Mouse (Mus musculus) neural tube, embryonic 12.5 days (tissue): ENCODE measurements around the gene Igsf21. TPM values are rescaled to one million over a fixed set of nuclear protein-coding genes. Genes with fewer than 3 reads are reported as not detected.

Source experiments
- ATAC-seq: fragments of 200-750 bp; cut with Nextera tagmentation; 2 replicates; pipeline ENCODE4 v1.8.0; 2017; ENCODE audit warnings: low read depth, mild to moderate bottlenecking, moderate TSS enrichment, moderate library complexity; ENCODE audit not compliant: low FRiP score
- H3K27ac ChIP-seq: fragments of 300-500 bp; sonication (generic); 2 replicates; pipeline ENCODE4 v1.5.1; 2016
- H3K27me3 ChIP-seq: fragments of 300-500 bp; sonication (generic); replicated peaks from 2 replicates; pipeline ENCODE4 v1.6.1; 2016; ENCODE audit warnings: mild to moderate bottlenecking
- H3K36me3 ChIP-seq: fragments of 300-500 bp; sonication (generic); 2 replicates; pipeline ENCODE4 v1.6.1; 2016; ENCODE audit warnings: mild to moderate bottlenecking
- H3K4me1 ChIP-seq: fragments of 300-500 bp; sonication (generic); 2 replicates; pipeline ENCODE4 v1.6.1; 2016
- H3K4me2 ChIP-seq: fragments of 300-500 bp; sonication (generic); replicated peaks from 2 replicates; pipeline ENCODE4 v1.6.1; 2016; ENCODE audit warnings: mild to moderate bottlenecking
- H3K4me3 ChIP-seq: fragments of 300-500 bp; sonication (generic); 2 replicates; pipeline ENCODE4 v1.5.1; 2016
- H3K9ac ChIP-seq: fragments of 300-500 bp; sonication (generic); 2 replicates; pipeline ENCODE4 v1.6.1; 2016; ENCODE audit warnings: mild to moderate bottlenecking
- H3K9me3 ChIP-seq: fragments of 300-500 bp; sonication (generic); 2 replicates; pipeline ENCODE4 v1.6.1; 2016; ENCODE audit warnings: mild to moderate bottlenecking
- WGBS: fragments of 180-500 bp; shearing (Covaris S2); methylation state at CpG from one replicate; pipeline ENCODE4 v1.1.7; 2016; 5-methylcytosine and 5-hydroxymethylcytosine counted together
- polyA plus RNA-seq: library from polyadenylated mRNA; unstranded; fragments of >200 nt; fragmentation: Nextera tagmentation; extraction: Ambion mirVana; gene quantifications from 2 replicates; pipeline ENCODE4 v1.2.1, GENCODE M21; 2016

The Igsf21 gene
- polyA plus RNA-seq, 1 experiment from 2014 or later: 25.5 TPM

- no peak for ATAC-seq
- H3K27ac ChIP-seq: no peak overlapping the region
- no peak overlapping the region for H3K4me2 ChIP-seq
- H3K9me3 ChIP-seq: 0 out of 2 replicates have a peak, but pooled peaks cover 11% of the 10 kb centered on the region
- no peak overlapping the region for H3K4me3 ChIP-seq
- peaks cover 14% of the 10 kb centered on the region for H3K4me1 ChIP-seq
- 71% methylated on average over 7 of the region's 7 CpGs for WGBS
- no peaks in the 10 kb centered on the region; the same call in 1 of the 2 replicates for H3K27me3 ChIP-seq
- H3K36me3 ChIP-seq: no peaks in the 10 kb centered on the region
- H3K9ac ChIP-seq: no peak overlapping the region
Measured at GRCm38 (mm10) chr4:140053042-140053441, 193.5 kb downstream of the Igsf21 start.

GRCm38 (mm10) chr4:140052575-140052974 is 194.0 kb downstream of the Igsf21 start:
- 60% methylated on average over 11 of the region's 11 CpGs for WGBS
- Histone ChIP-seq H3K27me3 (no peaks in the 10 kb centered on the region; the same call in 1 of the 2 replicates), H3K4me3 (no peak overlapping the region), H3K9ac (no peak overlapping the region), H3K4me2 (no peak overlapping the region), H3K27ac (no peak overlapping the region), H3K9me3 (0 out of 2 replicates have a peak, but pooled peaks cover 11% of the 10 kb centered on the region), H3K4me1 (peaks cover 14% of the 10 kb centered on the region), H3K36me3 (no peaks in the 10 kb centered on the region)
- ATAC-seq: no peak

- H3K9ac ChIP-seq: no peak overlapping the region
- H3K9me3 ChIP-seq: 0 out of 2 replicates have a peak, but pooled peaks cover 11% of the 10 kb centered on the region
- ATAC-seq: no peak
- H3K4me3 ChIP-seq: no peak overlapping the region
- H3K4me2 ChIP-seq: no peak overlapping the region
- WGBS: 71% methylated on average over 10 of the region's 10 CpGs
- H3K4me1 ChIP-seq: no peaks in the 10 kb centered on the region; the same call in 1 of the 2 replicates
- no peak overlapping the region for H3K27ac ChIP-seq
- H3K27me3 ChIP-seq: no peaks in the 10 kb centered on the region; the same call in none of the 2 replicates
- no peaks in the 10 kb centered on the region for H3K36me3 ChIP-seq
Measured at GRCm38 (mm10) chr4:140047807-140048362, 198.7 kb downstream of the Igsf21 start.

GRCm38 (mm10) chr4:140043953-140044352 is 202.6 kb downstream of the Igsf21 start:
- Histone ChIP-seq H3K4me2 (no peak overlapping the region), H3K36me3 (no peaks in the 10 kb centered on the region), H3K9me3 (peaks cover 10% of the 10 kb centered on the region; the same call in 1 of the 2 replicates), H3K27me3 (peaks cover 9% of the 10 kb centered on the region; the same call in 1 of the 2 replicates), H3K4me1 (peaks cover 6% of the 10 kb centered on the region), H3K9ac (no peak overlapping the region), H3K4me3 (no peak overlapping the region), H3K27ac (no peak overlapping the region)
- 60% methylated on average over 12 of the region's 12 CpGs for WGBS
- ATAC-seq: no peak

- 9% methylated on average over 26 of the region's 26 CpGs for WGBS
- H3K4me2 ChIP-seq: peak overlapping the region; percentile 18; the same call in 1 of the 2 replicates
- peaks cover 10% of the 10 kb centered on the region; the same call in 1 of the 2 replicates for H3K9me3 ChIP-seq
- no peak overlapping the region for H3K4me3 ChIP-seq
- ATAC-seq: no peak
- H3K27ac ChIP-seq: no peak overlapping the region
- H3K27me3 ChIP-seq: peaks cover 24% of the 10 kb centered on the region
- no peak overlapping the region for H3K9ac ChIP-seq
- peaks cover 26% of the 10 kb centered on the region for H3K4me1 ChIP-seq
- H3K36me3 ChIP-seq: no peaks in the 10 kb centered on the region
Measured at GRCm38 (mm10) chr4:140038586-140039411, 207.8 kb downstream of the Igsf21 start.

GRCm38 (mm10) chr4:140037784-140038387 is 208.7 kb downstream of the Igsf21 start:
- Histone ChIP-seq H3K9ac (no peak overlapping the region), H3K27me3 (peaks cover 24% of the 10 kb centered on the region), H3K4me1 (peaks cover 26% of the 10 kb centered on the region), H3K27ac (no peak overlapping the region), H3K9me3 (peaks cover 10% of the 10 kb centered on the region; the same call in 1 of the 2 replicates), H3K4me2 (peak overlapping the region; percentile 18; the same call in 1 of the 2 replicates), H3K36me3 (no peaks in the 10 kb centered on the region), H3K4me3 (no peak overlapping the region)
- ATAC-seq: peak; percentile 44
- 5% methylated on average over 13 of the region's 13 CpGs for WGBS

GRCm38 (mm10) chr4:140035232-140035631 is 211.4 kb downstream of the Igsf21 start:
- Histone ChIP-seq H3K4me2 (no peak overlapping the region), H3K4me1 (peaks cover 37% of the 10 kb centered on the region), H3K9me3 (peaks cover 2% of the 10 kb centered on the region; the same call in 1 of the 2 replicates), H3K4me3 (no peak overlapping the region), H3K27me3 (peaks cover 24% of the 10 kb centered on the region), H3K27ac (no peak overlapping the region), H3K36me3 (no peaks in the 10 kb centered on the region), H3K9ac (no peak overlapping the region)
- WGBS: 78% methylated on average over 15 of the region's 15 CpGs
- ATAC-seq: no peak

GRCm38 (mm10) chr4:140033394-140033793 is 213.2 kb downstream of the Igsf21 start:
- Histone ChIP-seq H3K27me3 (peaks cover 10% of the 10 kb centered on the region), H3K9ac (no peak overlapping the region), H3K4me1 (peaks cover 40% of the 10 kb centered on the region), H3K4me3 (no peak overlapping the region), H3K9me3 (no peaks in the 10 kb centered on the region), H3K36me3 (no peaks in the 10 kb centered on the region), H3K4me2 (no peak overlapping the region), H3K27ac (no peak overlapping the region)
- 32% methylated on average over 7 of the region's 7 CpGs for WGBS
- no peak for ATAC-seq

- H3K4me3 ChIP-seq: no peak overlapping the region
- peaks cover 25% of the 10 kb centered on the region for H3K4me1 ChIP-seq
- no peak overlapping the region for H3K9ac ChIP-seq
- H3K27me3 ChIP-seq: no peaks in the 10 kb centered on the region
- H3K36me3 ChIP-seq: no peaks in the 10 kb centered on the region
- peak; percentile 73 for ATAC-seq
- no peaks in the 10 kb centered on the region for H3K9me3 ChIP-seq
- no peak overlapping the region for H3K27ac ChIP-seq
- H3K4me2 ChIP-seq: no peak overlapping the region
- 30% methylated on average over 4 of the region's 6 CpGs for WGBS
Measured at GRCm38 (mm10) chr4:140030415-140030814, 216.2 kb downstream of the Igsf21 start.

- peak; percentile 75 for ATAC-seq
- Histone ChIP-seq H3K9me3 (no peaks in the 10 kb centered on the region), H3K27ac (0 out of 2 replicates have a peak overlapping the region, but pooled peaks have one; percentile 33), H3K9ac (no peak overlapping the region), H3K4me1 (peaks cover 25% of the 10 kb centered on the region), H3K27me3 (no peaks in the 10 kb centered on the region), H3K4me3 (no peak overlapping the region), H3K36me3 (no peaks in the 10 kb centered on the region), H3K4me2 (peak overlapping the region; percentile 4; the same call in 1 of the 2 replicates)
- 12% methylated on average over 5 of the region's 5 CpGs for WGBS
Measured at GRCm38 (mm10) chr4:140030040-140030386, 216.6 kb downstream of the Igsf21 start.

- peak overlapping the region; percentile 33; the same call in 1 of the 2 replicates for H3K27ac ChIP-seq
- peak; percentile 27; the same call in 1 of the 2 replicates for ATAC-seq
- peaks cover 25% of the 10 kb centered on the region for H3K4me1 ChIP-seq
- H3K4me2 ChIP-seq: peak overlapping the region; percentile 4; the same call in 1 of the 2 replicates
- WGBS: 20% methylated on average over 9 of the region's 9 CpGs
- no peaks in the 10 kb centered on the region for H3K36me3 ChIP-seq
- H3K4me3 ChIP-seq: no peak overlapping the region
- H3K9ac ChIP-seq: no peak overlapping the region
- no peaks in the 10 kb centered on the region for H3K9me3 ChIP-seq
- no peaks in the 10 kb centered on the region for H3K27me3 ChIP-seq
Measured at GRCm38 (mm10) chr4:140029324-140030039, 217.1 kb downstream of the Igsf21 start.
